Mouse (Mus musculus): ENCODE data around the gene Syde2. TPM values are rescaled to one million over a fixed set of nuclear protein-coding genes. Genes with fewer than 3 reads are reported as not detected.

Gene Syde2
- polyA plus RNA-seq, 1 experiment from 2014 or later, result 0.52 TPM

Other genes with a start within 250 kb of the Syde2 start
- gene Ddah1, start 229.2 kb upstream of the Syde2 start, polyA plus RNA-seq (2015; fragmentation: Nextera tagmentation; extraction: Ambion mirVana), result 61.3 and 69.2 TPM in 2 replicates
- 36.0 and 40.0 TPM in 2 replicates for gene Bcl10, start 65.1 kb upstream of the Syde2 start, polyA plus RNA-seq (2015; fragmentation: Nextera tagmentation; extraction: Ambion mirVana)
- gene 2410004B18Rik, start 49.9 kb upstream of the Syde2 start, polyA plus RNA-seq (2015; fragmentation: Nextera tagmentation; extraction: Ambion mirVana), result 70.0 and 73.0 TPM in 2 replicates
- gene Wdr63, start 120.3 kb downstream of the Syde2 start, polyA plus RNA-seq (2015; fragmentation: Nextera tagmentation; extraction: Ambion mirVana), result 0.14 and 0.57 TPM in 2 replicates
- gene Mcoln3, start 129.6 kb downstream of the Syde2 start, polyA plus RNA-seq (2015; fragmentation: Nextera tagmentation; extraction: Ambion mirVana), result 0.95 and 0.96 TPM in 2 replicates
- gene Mcoln2, start 162.0 kb downstream of the Syde2 start, polyA plus RNA-seq (2015; fragmentation: Nextera tagmentation; extraction: Ambion mirVana), result 0.22 and 0.35 TPM in 2 replicates
- gene Lpar3, start 233.1 kb downstream of the Syde2 start, polyA plus RNA-seq (2015; fragmentation: Nextera tagmentation; extraction: Ambion mirVana), result 0.13 and 0.35 TPM in 2 replicates

All from midbrain, embryonic 13.5 days (tissue).